Mouse (Mus musculus) embryonic facial prominence, embryonic 10.5 days (tissue): ENCODE measurements around the gene Ctnnd2. TPM values are rescaled to one million over a fixed set of nuclear protein-coding genes. Genes with fewer than 3 reads are reported as not detected.
A peak's percentile ranks its signal among the peaks of the same experiment; 100 is the strongest.

Experiments
- DNase-seq: peaks from one replicate; pipeline ENCODE4 v3.0.0-alpha.2; 2017; ENCODE audit warnings: low spot score
- H3K27ac ChIP-seq: fragments of 300-500 bp; sonication (generic); replicated peaks from 2 replicates; pipeline ENCODE4 v1.5.1; 2016; ENCODE audit warnings: mild to moderate bottlenecking
- H3K27me3 ChIP-seq: fragments of 300-500 bp; sonication (generic); replicated peaks from 2 replicates; pipeline ENCODE4 v1.6.1; 2016; ENCODE audit warnings: low read depth, mild to moderate bottlenecking; ENCODE audit not compliant: poor library complexity, severe bottlenecking
- H3K36me3 ChIP-seq: fragments of 300-500 bp; sonication (generic); replicated peaks from 2 replicates; pipeline ENCODE4 v1.6.1; 2016; ENCODE audit warnings: mild to moderate bottlenecking, moderate library complexity
- H3K4me1 ChIP-seq: fragments of 300-500 bp; sonication (generic); 2 replicates; pipeline ENCODE4 v1.6.1; 2016
- H3K4me3 ChIP-seq: fragments of 300-500 bp; sonication (generic); 2 replicates; pipeline ENCODE4 v1.5.1; 2016; ENCODE audit warnings: mild to moderate bottlenecking, moderate library complexity
- H3K9me3 ChIP-seq: fragments of 300-500 bp; sonication (generic); 2 replicates; pipeline ENCODE4 v1.6.1; 2016; ENCODE audit warnings: mild to moderate bottlenecking
- WGBS: fragments of 180-500 bp; shearing (Covaris S2); methylation state at CpG from one replicate; pipeline ENCODE4 v1.1.7; 2016; 5-methylcytosine and 5-hydroxymethylcytosine counted together
- polyA plus RNA-seq: library from polyadenylated mRNA; unstranded; fragments of >200 nt; fragmentation: Nextera tagmentation; extraction: Ambion mirVana; gene quantifications from 2 replicates; pipeline ENCODE4 v1.2.1, GENCODE M21; 2016

Ctnnd2 gene
- polyA plus RNA-seq, 1 experiment from 2014 or later: 13.3 TPM

DNA sequence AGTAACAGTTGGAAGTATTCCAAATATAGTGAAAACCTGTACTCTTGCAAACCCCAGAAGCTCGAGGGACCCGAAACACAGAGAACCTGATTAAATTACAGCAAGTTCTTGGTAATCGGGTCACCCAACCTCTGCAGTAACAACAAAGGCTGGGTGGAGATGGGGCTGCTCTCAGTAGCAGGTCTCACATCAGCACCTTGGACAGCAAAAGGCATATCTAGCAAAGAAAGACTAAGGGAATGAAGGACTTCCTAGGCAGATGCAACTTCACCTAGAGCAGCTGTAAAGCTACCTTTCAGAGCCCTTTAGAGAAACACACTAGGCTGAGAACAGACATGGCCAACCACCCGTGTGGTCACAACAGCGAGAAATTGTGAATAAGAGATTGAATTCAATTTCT lies 741.0 kb downstream of the Ctnnd2 start:
- Histone ChIP-seq H3K27me3 (no peaks in the 10 kb centered on the region), H3K4me3 (no peak overlapping the region), H3K36me3 (no peaks in the 10 kb centered on the region), H3K9me3 (no peaks in the 10 kb centered on the region), H3K27ac (no peak overlapping the region), H3K4me1 (no peaks in the 10 kb centered on the region)
- DNase-seq: peak; percentile 19
- 78% methylated on average over 5 of the region's 5 CpGs for WGBS

DNA sequence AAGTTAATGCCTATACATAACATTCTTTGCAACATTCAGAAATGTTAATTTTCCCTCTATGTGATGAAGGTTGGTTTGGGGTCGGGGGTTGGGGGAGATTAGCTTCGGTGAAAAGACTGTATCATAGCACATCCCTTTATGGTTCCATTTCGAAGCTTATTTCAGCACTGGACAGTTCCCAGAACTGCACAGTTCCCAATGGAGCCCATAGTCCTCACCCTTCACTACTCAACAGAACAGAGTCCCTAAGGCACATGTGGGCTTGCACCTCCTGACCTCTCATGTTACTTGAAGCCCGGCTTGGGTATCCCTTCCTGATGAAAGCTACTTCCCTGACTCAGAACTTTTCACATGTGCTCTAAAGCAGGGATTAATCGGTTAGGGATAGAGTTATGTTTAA lies 753.4 kb downstream of the Ctnnd2 start:
- DNase-seq: peak; percentile 24
- WGBS: 74% methylated on average over 5 of the region's 5 CpGs
- no peaks in the 10 kb centered on the region for H3K4me1 ChIP-seq
- no peak overlapping the region for H3K27ac ChIP-seq
- H3K4me3 ChIP-seq: no peak overlapping the region
- H3K36me3 ChIP-seq: no peaks in the 10 kb centered on the region
- no peaks in the 10 kb centered on the region for H3K27me3 ChIP-seq
- H3K9me3 ChIP-seq: no peaks in the 10 kb centered on the region

DNA sequence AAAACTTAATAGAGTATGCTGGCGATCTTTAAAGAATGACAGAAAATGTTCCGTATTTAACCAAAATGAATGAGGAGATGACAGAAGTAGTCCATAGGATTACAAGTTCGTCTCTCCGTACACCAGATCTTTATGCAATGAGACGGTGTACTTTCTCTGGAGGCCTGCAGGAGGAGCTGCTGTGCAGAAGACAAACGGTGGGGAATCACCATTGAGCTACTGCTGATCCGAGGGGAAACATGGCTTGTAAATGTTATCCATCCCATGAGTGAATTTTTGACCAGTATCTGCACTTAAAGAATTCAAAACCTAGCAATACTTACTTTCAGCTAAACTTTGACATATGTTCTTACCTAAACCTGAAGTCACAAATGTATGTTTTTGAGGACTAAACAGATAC lies 755.2 kb downstream of the Ctnnd2 start:
- 60% methylated on average over 7 of the region's 7 CpGs for WGBS
- Histone ChIP-seq H3K27ac (no peak overlapping the region), H3K4me3 (no peak overlapping the region), H3K27me3 (no peaks in the 10 kb centered on the region), H3K36me3 (no peaks in the 10 kb centered on the region), H3K4me1 (no peaks in the 10 kb centered on the region), H3K9me3 (no peaks in the 10 kb centered on the region)
- peak; percentile 18 for DNase-seq

DNA sequence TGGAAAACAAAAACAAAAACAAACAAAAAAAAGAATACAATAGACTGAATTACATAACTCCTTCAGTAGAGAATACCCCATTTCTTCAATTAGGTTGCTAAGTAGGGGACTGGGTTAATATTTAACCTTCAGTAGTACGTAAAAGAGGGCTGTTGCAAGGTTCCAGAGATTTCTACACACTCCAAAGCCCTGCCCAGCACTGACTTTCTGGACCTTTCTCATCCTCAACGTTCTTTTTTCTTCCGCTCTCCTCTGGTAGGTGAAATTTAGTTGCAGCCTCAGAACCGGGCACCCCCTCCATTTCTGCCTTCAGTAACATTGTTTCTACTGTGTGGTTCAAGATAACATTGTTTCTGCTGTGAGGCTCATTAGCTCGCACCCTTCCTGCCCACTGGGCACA lies 759.5 kb downstream of the Ctnnd2 start:
- Histone ChIP-seq H3K27me3 (no peaks in the 10 kb centered on the region), H3K36me3 (no peaks in the 10 kb centered on the region), H3K9me3 (peaks cover 6% of the 10 kb centered on the region), H3K27ac (no peak overlapping the region), H3K4me3 (no peak overlapping the region), H3K4me1 (no peaks in the 10 kb centered on the region)
- no peak for DNase-seq
- 89% methylated on average over 5 of the region's 5 CpGs for WGBS

DNA sequence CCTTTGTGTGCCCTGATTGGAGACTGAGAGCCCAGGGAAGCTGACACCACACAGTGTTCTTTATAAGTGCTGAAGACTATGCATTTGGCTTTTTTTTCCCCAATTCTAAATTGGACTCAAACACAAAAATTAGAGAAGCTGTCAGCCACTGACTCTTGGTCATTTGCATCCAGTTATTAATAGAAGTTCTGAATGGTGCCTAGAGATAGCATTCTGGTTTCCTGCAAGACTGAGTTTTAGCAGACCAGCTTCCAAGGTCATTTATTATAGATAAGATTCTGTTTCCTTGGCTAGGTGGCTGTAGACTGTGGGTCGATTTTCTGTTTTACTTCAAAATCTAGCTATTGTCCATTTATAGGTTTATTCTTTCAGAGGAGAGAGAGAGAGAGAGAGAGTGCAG lies 773.5 kb downstream of the Ctnnd2 start:
- Histone ChIP-seq H3K9me3 (no peaks in the 10 kb centered on the region), H3K36me3 (no peaks in the 10 kb centered on the region), H3K4me3 (no peak overlapping the region), H3K27me3 (no peaks in the 10 kb centered on the region), H3K4me1 (no peaks in the 10 kb centered on the region), H3K27ac (no peak overlapping the region)
- DNase-seq: no peak
- WGBS: 83% methylated on average over 1 of the region's 1 CpGs

DNA sequence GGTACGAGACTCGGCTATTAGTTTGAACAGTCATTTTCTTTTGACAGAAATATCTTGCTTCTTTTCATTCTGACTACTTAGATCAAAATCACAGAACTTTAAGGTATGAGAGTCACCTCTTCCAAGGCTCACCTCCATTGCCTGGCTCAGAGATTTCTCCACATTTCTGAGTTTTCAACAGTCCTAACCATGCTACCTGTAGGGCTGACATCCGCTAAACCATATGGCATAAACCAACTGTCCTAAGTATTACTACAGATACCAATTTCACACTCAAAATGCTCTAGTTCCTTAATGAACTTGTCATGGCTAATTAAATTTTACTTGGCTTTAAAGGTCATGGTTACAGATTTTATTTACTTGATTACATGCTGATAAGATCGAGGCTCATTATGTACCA lies 786.1 kb downstream of the Ctnnd2 start:
- H3K4me3 ChIP-seq: no peak overlapping the region
- DNase-seq: no peak
- no peaks in the 10 kb centered on the region for H3K4me1 ChIP-seq
- 86% methylated on average over 4 of the region's 4 CpGs for WGBS
- H3K27me3 ChIP-seq: no peaks in the 10 kb centered on the region
- no peak overlapping the region for H3K27ac ChIP-seq
- no peaks in the 10 kb centered on the region for H3K36me3 ChIP-seq
- H3K9me3 ChIP-seq: no peaks in the 10 kb centered on the region

DNA sequence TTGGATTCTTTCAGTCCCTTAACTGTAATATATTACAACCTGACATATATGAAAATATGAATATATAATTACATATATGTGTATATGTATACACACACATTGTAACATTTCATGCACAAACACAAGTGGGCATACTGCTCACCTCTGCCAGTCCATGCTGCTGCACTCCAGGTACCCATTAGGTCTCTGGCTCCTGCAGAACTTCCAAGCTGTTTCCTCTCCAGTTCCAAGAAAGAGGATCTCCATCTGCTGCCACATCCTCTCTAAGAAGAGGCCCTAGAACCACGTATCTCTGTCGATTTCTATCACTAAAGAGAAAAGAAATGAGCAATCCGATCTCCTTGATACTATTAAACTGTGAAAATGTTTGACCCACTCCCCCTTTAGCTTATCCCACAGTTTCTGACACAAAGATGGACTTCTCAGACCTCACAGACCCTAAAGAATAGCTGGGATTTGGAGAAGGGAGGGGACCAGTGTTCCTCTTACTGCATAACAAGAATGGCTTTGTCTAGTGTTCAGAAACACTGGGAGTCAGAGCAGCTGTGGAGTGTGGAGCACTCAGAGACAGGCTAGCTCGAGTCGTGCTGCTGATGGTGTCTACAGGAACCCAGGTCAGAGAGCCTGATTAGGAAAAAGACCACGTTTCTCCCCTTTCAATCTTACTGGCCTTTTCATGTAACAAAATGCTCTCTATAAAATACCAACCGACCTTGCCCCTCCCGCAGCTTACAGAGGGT lies 790.2 kb downstream of the Ctnnd2 start:
- Histone ChIP-seq H3K4me3 (no peak overlapping the region), H3K9me3 (no peaks in the 10 kb centered on the region), H3K27ac (no peak overlapping the region), H3K36me3 (no peaks in the 10 kb centered on the region), H3K27me3 (no peaks in the 10 kb centered on the region), H3K4me1 (no peaks in the 10 kb centered on the region)
- WGBS: 66% methylated on average over 8 of the region's 8 CpGs
- DNase-seq: no peak

DNA sequence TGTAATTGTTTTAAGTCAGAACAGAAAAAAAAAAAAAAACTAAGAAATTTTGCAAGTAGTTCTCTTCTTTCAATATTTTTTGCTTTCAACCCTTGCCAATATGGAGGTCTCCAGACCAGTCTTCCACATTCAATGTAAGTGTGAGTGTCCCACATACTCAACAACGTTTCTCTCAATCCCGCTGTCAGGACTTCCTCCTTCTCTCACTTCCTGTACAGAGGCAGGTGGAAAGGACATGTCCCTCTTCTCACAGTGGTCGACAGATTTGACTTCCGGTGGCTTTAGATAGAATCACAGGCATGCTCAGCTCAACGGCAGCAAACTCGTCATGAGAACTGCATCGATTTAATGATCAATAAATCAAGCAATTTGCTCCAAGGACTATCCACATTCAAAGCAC lies 791.7 kb downstream of the Ctnnd2 start:
- no peak for DNase-seq
- WGBS: 93% methylated on average over 7 of the region's 7 CpGs
- Histone ChIP-seq H3K4me1 (no peaks in the 10 kb centered on the region), H3K36me3 (no peaks in the 10 kb centered on the region), H3K27ac (no peak overlapping the region), H3K9me3 (no peaks in the 10 kb centered on the region), H3K27me3 (no peaks in the 10 kb centered on the region), H3K4me3 (no peak overlapping the region)

DNA sequence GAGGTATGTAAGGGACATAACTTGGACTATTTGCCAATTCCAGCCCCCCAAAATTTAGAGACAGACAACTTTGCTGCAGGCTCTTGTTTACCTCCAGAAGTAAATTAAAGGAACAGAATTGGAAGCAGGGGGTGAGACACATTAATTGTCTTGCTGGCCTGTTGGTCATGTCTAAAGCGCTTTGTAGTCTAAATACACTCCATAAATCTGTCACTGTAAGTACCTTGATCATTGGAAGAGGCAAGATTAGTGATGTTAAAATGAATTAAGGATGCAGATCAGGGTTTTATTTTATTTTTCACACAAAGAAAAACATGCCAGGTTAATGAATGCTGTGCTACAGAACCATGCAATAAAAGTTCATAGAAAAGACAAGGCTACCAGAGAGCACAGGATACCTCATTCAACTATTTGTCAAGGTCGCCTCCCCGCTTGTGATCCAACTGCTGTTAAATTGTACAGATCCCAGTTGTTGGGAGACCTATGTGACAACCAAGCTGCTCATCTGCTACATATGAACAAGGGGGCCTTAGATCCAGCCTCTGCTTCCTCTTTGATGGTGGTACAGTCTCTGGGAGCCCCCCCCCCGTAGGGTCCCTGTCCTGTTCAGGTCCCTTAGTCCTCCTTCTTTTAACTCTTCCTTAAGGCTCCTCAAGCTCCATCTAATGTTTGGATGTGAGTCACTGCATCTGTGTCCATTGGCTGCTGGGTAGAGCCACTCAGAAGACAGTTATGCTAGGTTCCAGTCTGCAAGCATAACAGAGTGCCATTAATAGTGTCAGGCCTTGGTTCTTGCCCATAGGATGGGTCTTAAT lies 792.7 kb downstream of the Ctnnd2 start:
- Histone ChIP-seq H3K4me1 (no peaks in the 10 kb centered on the region), H3K4me3 (no peak overlapping the region), H3K27ac (no peak overlapping the region), H3K9me3 (no peaks in the 10 kb centered on the region), H3K36me3 (no peaks in the 10 kb centered on the region), H3K27me3 (no peaks in the 10 kb centered on the region)
- 88% methylated on average over 4 of the region's 4 CpGs for WGBS
- no peak for DNase-seq

DNA sequence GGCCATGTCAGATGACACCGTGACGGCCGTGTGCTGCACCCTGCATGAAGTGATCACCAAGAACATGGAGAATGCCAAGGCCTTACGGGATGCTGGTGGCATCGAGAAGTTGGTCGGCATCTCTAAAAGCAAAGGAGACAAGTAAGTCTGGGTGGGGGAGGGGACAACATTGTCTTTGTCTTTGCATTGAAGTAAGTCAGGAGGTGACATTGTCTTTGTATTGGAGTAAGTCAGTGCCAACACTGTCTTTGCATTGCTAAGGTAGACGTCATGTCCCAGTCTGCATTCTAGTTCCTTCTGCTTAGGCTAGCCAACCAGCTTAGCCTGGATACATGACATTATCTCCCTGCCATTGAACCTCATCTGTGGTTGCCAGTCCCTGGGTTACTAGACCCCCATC lies 794.4 kb downstream of the Ctnnd2 start:
- no peaks in the 10 kb centered on the region for H3K9me3 ChIP-seq
- H3K4me1 ChIP-seq: no peaks in the 10 kb centered on the region
- WGBS: 93% methylated on average over 7 of the region's 7 CpGs
- H3K36me3 ChIP-seq: no peaks in the 10 kb centered on the region
- no peak overlapping the region for H3K4me3 ChIP-seq
- H3K27me3 ChIP-seq: no peaks in the 10 kb centered on the region
- no peak for DNase-seq
- no peak overlapping the region for H3K27ac ChIP-seq

DNA sequence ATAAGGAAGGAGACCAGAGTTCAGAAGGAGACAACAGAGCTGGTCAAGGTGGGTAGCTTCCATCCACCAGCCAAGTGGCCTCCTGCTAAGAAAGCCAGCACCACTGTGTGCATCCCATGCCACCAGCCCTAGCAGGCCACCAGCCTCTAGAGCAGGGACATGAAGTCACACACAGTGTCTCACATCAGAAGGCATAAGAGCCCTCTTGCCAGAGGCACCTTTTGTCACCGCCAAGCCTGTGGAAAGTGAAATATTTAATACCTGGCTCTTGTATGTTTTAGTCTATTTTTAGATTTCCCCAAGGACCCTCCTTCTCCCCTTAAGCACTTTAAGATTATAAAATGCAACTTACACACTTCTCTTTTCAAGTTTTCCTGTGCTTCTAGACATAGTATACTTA lies 802.0 kb downstream of the Ctnnd2 start:
- Histone ChIP-seq H3K36me3 (no peaks in the 10 kb centered on the region), H3K4me1 (no peaks in the 10 kb centered on the region; the same call in 1 of the 2 replicates), H3K27ac (no peak overlapping the region), H3K4me3 (no peak overlapping the region), H3K27me3 (no peaks in the 10 kb centered on the region), H3K9me3 (no peaks in the 10 kb centered on the region)
- DNase-seq: no peak
- WGBS: 91% methylated on average over 1 of the region's 1 CpGs

DNA sequence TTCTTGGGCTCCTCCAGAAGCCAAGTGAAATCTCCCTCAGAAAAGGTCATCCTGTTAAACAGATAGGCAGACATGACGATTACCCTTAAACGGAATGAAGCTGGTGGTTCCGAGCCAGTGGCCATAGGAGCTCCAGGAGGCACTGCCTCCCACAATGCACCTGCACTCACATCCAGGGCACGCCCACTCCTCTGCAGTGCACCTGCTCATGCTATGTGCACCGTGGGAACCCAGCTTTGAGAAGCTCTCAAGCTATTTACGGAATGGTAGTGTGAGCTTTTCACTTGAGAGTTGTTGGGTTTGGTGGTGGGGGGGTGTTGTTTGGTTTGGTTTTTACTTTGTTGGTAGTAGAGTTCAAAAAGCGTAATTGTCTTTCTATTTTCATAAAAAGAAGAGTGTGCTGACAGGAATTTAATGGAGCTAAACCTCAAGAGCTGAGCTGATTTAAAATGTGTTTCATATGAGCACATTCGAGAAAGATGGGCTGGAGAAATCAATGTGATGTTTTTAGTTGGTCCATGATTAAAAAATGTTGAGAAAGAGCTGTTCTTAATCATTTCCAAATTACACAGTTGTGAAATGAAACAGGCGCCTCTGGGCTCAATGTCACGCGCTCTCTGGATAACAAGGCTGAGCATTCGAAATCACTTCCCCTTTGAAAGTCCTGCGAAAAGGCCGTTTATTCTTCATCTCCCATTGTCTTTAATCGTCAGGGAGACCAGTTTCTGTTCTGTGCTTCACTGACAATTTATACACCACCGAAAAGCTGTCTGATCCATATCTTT lies 802.8 kb downstream of the Ctnnd2 start:
- Histone ChIP-seq H3K4me1 (no peaks in the 10 kb centered on the region; the same call in 1 of the 2 replicates), H3K36me3 (no peaks in the 10 kb centered on the region), H3K27ac (no peak overlapping the region), H3K9me3 (no peaks in the 10 kb centered on the region), H3K27me3 (no peaks in the 10 kb centered on the region), H3K4me3 (no peak overlapping the region)
- 83% methylated on average over 16 of the region's 16 CpGs for WGBS
- no peak for DNase-seq
